45 mouse cellular contexts compared by ENCODE assay signal in genomic region chr5:147297249-147297648, GRCm38 (mm10). TPM values are rescaled to one million over a fixed set of nuclear protein-coding genes. Genes with fewer than 3 reads are reported as not detected.
"Had no signal": no experiment of that assay in that cellular context is flagged by ENCODE, and none has a peak within 500 bp of the region (broad histone marks: within the 10 kb centered on the region; RNA-seq: fewer than 3 reads in every experiment).

No protein-coding gene starts in this region.

- H3K36me3 ChIP-seq: limb, embryonic 10.5 days; limb, embryonic 12.5 days; limb, embryonic 13.5 days; limb, embryonic 15.5 days; liver, embryonic 12.5 days; liver, embryonic 13.5 days; liver, embryonic 15.5 days; lung, embryonic 15.5 days; midbrain, embryonic 12.5 days; midbrain, embryonic 13.5 days; midbrain, embryonic 15.5 days; neural tube, embryonic 12.5 days had no signal

- H3K27ac ChIP-seq: left cerebral cortex, adult 2 months; limb, embryonic 10.5 days; limb, embryonic 12.5 days; limb, embryonic 13.5 days; limb, embryonic 15.5 days; liver, embryonic 12.5 days; liver, embryonic 13.5 days; liver, embryonic 14.5 days; liver, embryonic 15.5 days; lung, embryonic 15.5 days; macrophage; midbrain, embryonic 12.5 days; midbrain, embryonic 13.5 days; midbrain, embryonic 15.5 days; neural tube, embryonic 12.5 days had no signal

- H3K4me2 ChIP-seq: limb, embryonic 12.5 days; limb, embryonic 13.5 days; limb, embryonic 15.5 days; liver, embryonic 11.5 days; liver, embryonic 12.5 days; liver, embryonic 13.5 days; liver, embryonic 15.5 days; lung, embryonic 14.5 days; lung, embryonic 15.5 days; midbrain, embryonic 12.5 days; midbrain, embryonic 13.5 days; midbrain, embryonic 15.5 days; neural tube, embryonic 12.5 days had no signal

- H3K9me3 ChIP-seq: limb, embryonic 10.5 days; limb, embryonic 13.5 days; limb, embryonic 15.5 days; liver, embryonic 12.5 days; liver, embryonic 13.5 days; liver, embryonic 15.5 days; lung, embryonic 15.5 days; midbrain, embryonic 12.5 days; midbrain, embryonic 13.5 days; midbrain, embryonic 15.5 days; neural tube, embryonic 12.5 days had no signal

- DNase-seq: left cerebral cortex, postnatal 4 days; liver; liver, embryonic 13.5 days; liver, postnatal 0 days; lung, adult 18-20 months; lung, embryonic 14.5 days; lung, postnatal 10 days; lung, postnatal 14 days; lung, postnatal 36 days; lung, postnatal 4 days; midbrain, embryonic 14.5 days had no signal

- ATAC-seq: liver, embryonic 12.5 days; liver, postnatal 0 days; lung, postnatal 0 days; midbrain, embryonic 13.5 days; midbrain, embryonic 15.5 days; midbrain, embryonic 16.5 days had no signal

- H3K4me3 ChIP-seq: left cerebral cortex, adult 2 months; limb, embryonic 10.5 days; limb, embryonic 12.5 days; limb, embryonic 13.5 days; limb, embryonic 15.5 days; liver, embryonic 12.5 days; liver, embryonic 13.5 days; liver, embryonic 15.5 days; lung, embryonic 15.5 days; megakaryocyte, embryonic 14.5 days; midbrain, embryonic 12.5 days; midbrain, embryonic 13.5 days; midbrain, embryonic 15.5 days; neural tube, embryonic 12.5 days had no signal

- H3K9ac ChIP-seq: limb, embryonic 12.5 days; limb, embryonic 13.5 days; limb, embryonic 15.5 days; liver, embryonic 12.5 days; liver, embryonic 13.5 days; liver, embryonic 14.5 days; liver, embryonic 15.5 days; liver, postnatal 0 days; lung, embryonic 14.5 days; lung, embryonic 15.5 days; midbrain, embryonic 12.5 days; midbrain, embryonic 13.5 days; midbrain, embryonic 15.5 days; neural tube, embryonic 12.5 days had no signal

RNA-seq across cellular contexts. Expression of gene Cdx2, which starts 9.8 kb away (rescaled TPM):
- total RNA-seq: left cerebral cortex, adult 18-20 months; left cerebral cortex, adult 2 months; left cerebral cortex, adult 8-10 months; left cerebral cortex, postnatal 10 days; left cerebral cortex, postnatal 14 days; left cerebral cortex, postnatal 25 days; left cerebral cortex, postnatal 36 days; left cerebral cortex, postnatal 4 days; liver, adult 2 months; megakaryocyte progenitor cell, adult 5-6 weeks; megakaryocyte, adult 5-6 weeks; megakaryocyte-erythroid progenitor cell, adult 5-6 weeks; midbrain, postnatal 0 days; monocyte, adult 5-6 weeks had no signal
- polyA plus RNA-seq: limb, embryonic 11.5 days; limb, embryonic 12.5 days; limb, embryonic 15.5 days; liver, embryonic 12.5 days; liver, embryonic 13.5 days; liver, embryonic 14.5 days; liver, embryonic 15.5 days; liver, postnatal 0 days; lung, embryonic 14.5 days; lung, embryonic 15.5 days; lung, embryonic 16.5 days; lung, postnatal 0 days; macrophage; midbrain, embryonic 12.5 days; midbrain, embryonic 13.5 days; midbrain, embryonic 14.5 days; midbrain, embryonic 15.5 days; midbrain, embryonic 16.5 days; midbrain, postnatal 0 days; neural tube, embryonic 11.5 days; neural tube, embryonic 12.5 days had no signal

RNA-seq across cellular contexts. Expression of gene Urad, which starts 25.0 kb away (rescaled TPM):
- total RNA-seq: left cerebral cortex, adult 18-20 months; left cerebral cortex, adult 2 months; left cerebral cortex, adult 8-10 months; left cerebral cortex, postnatal 10 days; left cerebral cortex, postnatal 14 days; left cerebral cortex, postnatal 25 days; left cerebral cortex, postnatal 36 days; left cerebral cortex, postnatal 4 days; megakaryocyte progenitor cell, adult 5-6 weeks; megakaryocyte, adult 5-6 weeks; megakaryocyte-erythroid progenitor cell, adult 5-6 weeks; midbrain, postnatal 0 days; monocyte, adult 5-6 weeks had no signal
- polyA plus RNA-seq: limb, embryonic 10.5 days; limb, embryonic 11.5 days; limb, embryonic 12.5 days; limb, embryonic 13.5 days; limb, embryonic 14.5 days; limb, embryonic 15.5 days; lung, embryonic 14.5 days; lung, embryonic 15.5 days; lung, embryonic 16.5 days; lung, postnatal 0 days; macrophage; midbrain, embryonic 12.5 days; midbrain, embryonic 13.5 days; midbrain, embryonic 14.5 days; midbrain, embryonic 15.5 days; midbrain, embryonic 16.5 days; midbrain, postnatal 0 days; neural tube, embryonic 11.5 days; neural tube, embryonic 12.5 days had no signal

RNA-seq across cellular contexts. Expression of gene Pdx1, which starts 27.5 kb away (rescaled TPM):
- total RNA-seq: left cerebral cortex, adult 18-20 months; left cerebral cortex, adult 2 months; left cerebral cortex, adult 8-10 months; left cerebral cortex, postnatal 10 days; left cerebral cortex, postnatal 14 days; left cerebral cortex, postnatal 25 days; left cerebral cortex, postnatal 36 days; left cerebral cortex, postnatal 4 days; liver, adult 2 months; megakaryocyte progenitor cell, adult 5-6 weeks; megakaryocyte, adult 5-6 weeks; megakaryocyte-erythroid progenitor cell, adult 5-6 weeks; midbrain, postnatal 0 days; monocyte, adult 5-6 weeks had no signal
- polyA plus RNA-seq: limb, embryonic 10.5 days; limb, embryonic 11.5 days; limb, embryonic 12.5 days; limb, embryonic 13.5 days; limb, embryonic 14.5 days; limb, embryonic 15.5 days; liver, adult 2 months; liver, embryonic 13.5 days; liver, embryonic 15.5 days; liver, postnatal 0 days; lung, embryonic 14.5 days; lung, embryonic 15.5 days; lung, embryonic 16.5 days; lung, postnatal 0 days; macrophage; midbrain, embryonic 12.5 days; midbrain, embryonic 13.5 days; midbrain, embryonic 14.5 days; midbrain, embryonic 15.5 days; midbrain, embryonic 16.5 days; midbrain, postnatal 0 days; neural tube, embryonic 11.5 days; neural tube, embryonic 12.5 days had no signal
